Mouse (Mus musculus) splenic B cell, adult 2 months (primary cell): Measurements from ENCODE around the gene Lrba.
A peak's percentile ranks its signal among the peaks of the same experiment; 100 is the strongest.

Experiments
- DNase-seq: peaks from one replicate; pipeline ENCODE4 v3.0.0-alpha.2; 2011; ENCODE audit warnings: low read depth, low spot score
- H3K27me3 ChIP-seq: 2 replicates; pipeline ENCODE4 v1.6.1; 2012; ENCODE audit warnings: mild to moderate bottlenecking, low read length, moderate library complexity, mixed read lengths; ENCODE audit not compliant: control insufficient read depth, poor library complexity, insufficient read depth, severe bottlenecking
- H3K36me3 ChIP-seq: 2 replicates; pipeline ENCODE4 v1.6.1; 2012; ENCODE audit warnings: mild to moderate bottlenecking, low read length, moderate library complexity, mixed read lengths; ENCODE audit not compliant: control insufficient read depth, poor library complexity, insufficient read depth, severe bottlenecking

The Lrba gene

GRCm38 (mm10) chr3:86224564-86225421 lies at the start of gene Lrba:
TSS of gene Lrba (plus strand) at chr3:86224680.
- Histone ChIP-seq H3K27me3 (no peaks in the 10 kb centered on the region), H3K36me3 (no peaks in the 10 kb centered on the region)
- DNase-seq: peak; percentile 79

GRCm38 (mm10) chr3:86179714-86180113 lies 44.8 kb upstream of the Lrba start:
- DNase-seq: no peak
- Histone ChIP-seq H3K36me3 (no peaks in the 10 kb centered on the region), H3K27me3 (no peaks in the 10 kb centered on the region)

DNA sequence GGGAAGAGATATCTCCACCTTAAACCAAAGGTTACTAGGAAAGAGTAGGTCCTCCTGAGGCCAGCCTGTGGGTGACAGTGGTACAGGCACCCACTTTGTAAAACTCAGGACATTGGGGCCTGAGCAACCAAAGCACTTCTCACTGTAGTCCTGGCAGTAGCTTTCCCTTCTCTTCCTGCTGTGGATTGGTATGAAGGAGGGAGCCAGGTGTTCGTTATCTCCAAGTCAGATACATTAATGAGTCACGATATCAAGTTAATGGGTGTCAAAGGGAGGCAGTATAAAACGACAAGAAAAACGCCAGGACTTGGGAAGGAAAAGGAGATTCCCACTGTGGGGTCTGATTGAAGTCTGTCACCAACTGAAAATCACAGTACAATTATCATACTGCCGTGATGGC lies 43.4 kb upstream of the Lrba start:
- Histone ChIP-seq H3K27me3 (no peaks in the 10 kb centered on the region), H3K36me3 (no peaks in the 10 kb centered on the region)
- no peak for DNase-seq

GRCm38 (mm10) chr3:86184546-86184945 lies 39.9 kb upstream of the Lrba start:
- Histone ChIP-seq H3K36me3 (no peaks in the 10 kb centered on the region), H3K27me3 (no peaks in the 10 kb centered on the region)

DNA sequence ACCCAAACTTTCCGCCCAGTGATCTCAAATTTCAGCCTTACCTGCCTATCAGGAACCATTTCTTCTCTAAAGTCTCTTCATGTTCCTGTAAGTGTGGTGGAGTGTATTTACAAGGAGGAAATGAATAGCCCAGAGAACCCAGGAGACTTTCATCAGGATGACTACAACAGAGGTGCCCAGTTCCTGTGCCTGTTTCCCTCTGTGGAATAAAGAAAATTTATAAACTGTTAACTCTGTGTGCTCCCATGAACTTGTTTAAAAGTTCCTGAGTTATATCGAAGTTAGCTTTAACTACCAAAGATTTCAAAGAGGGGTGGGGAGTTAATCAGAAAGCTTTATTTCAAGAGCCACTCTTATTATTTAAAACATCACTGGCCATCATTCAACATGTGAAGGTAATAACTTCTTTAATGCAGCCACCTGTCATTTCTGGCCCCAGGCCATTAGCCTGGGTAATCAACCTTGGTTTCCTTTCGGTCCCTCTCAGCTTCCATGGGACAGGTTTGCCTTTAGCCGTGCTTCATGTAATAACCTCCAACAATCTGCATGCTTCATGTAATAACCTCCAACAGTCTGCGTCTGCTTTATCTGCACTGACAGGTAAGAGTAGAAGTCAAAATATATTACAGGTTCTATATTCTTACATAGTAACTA lies 36.6 kb upstream of the Lrba start:
- no peak for DNase-seq

More at GRCm38 (mm10) chr3:86184546-86184945, 39.9 kb upstream of the Lrba start:
- no peak for DNase-seq

GRCm38 (mm10) chr3:86195981-86196380 lies 28.5 kb upstream of the Lrba start:
- no peaks in the 10 kb centered on the region for H3K36me3 ChIP-seq
- no peak for DNase-seq
- no peaks in the 10 kb centered on the region for H3K27me3 ChIP-seq

More for the DNA sequence above, 36.6 kb upstream of the Lrba start:
- Histone ChIP-seq H3K36me3 (no peaks in the 10 kb centered on the region), H3K27me3 (no peaks in the 10 kb centered on the region)

DNA sequence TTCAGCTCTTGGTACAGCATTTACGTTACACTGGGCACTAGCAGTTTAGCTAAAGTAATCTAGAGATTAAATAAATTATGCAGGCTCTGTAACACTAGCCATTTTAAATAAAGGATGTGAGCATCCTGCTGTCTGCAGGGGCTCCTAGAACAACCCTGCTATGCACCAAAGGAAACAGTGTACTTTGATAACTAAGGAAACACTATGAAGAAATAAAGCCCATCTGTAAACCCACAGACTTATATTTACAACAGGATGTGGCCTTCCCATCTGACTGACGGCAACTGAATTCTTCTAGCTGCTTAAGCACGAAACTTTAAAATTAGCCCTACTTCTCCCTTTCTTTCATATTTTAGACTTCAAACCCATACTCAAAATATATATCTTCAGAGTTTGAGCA lies 28.0 kb upstream of the Lrba start:
- H3K36me3 ChIP-seq: no peaks in the 10 kb centered on the region
- H3K27me3 ChIP-seq: no peaks in the 10 kb centered on the region
- peak; percentile 21 for DNase-seq

- Histone ChIP-seq H3K36me3 (no peaks in the 10 kb centered on the region), H3K27me3 (no peaks in the 10 kb centered on the region)
- DNase-seq: no peak
These were observed 22.8 kb upstream of the Lrba start for GRCm38 (mm10) chr3:86201645-86202175.

- H3K27me3 ChIP-seq: no peaks in the 10 kb centered on the region
- DNase-seq: no peak
- H3K36me3 ChIP-seq: no peaks in the 10 kb centered on the region
These were observed 22.0 kb upstream of the Lrba start for GRCm38 (mm10) chr3:86202449-86202848.

- DNase-seq: no peak
- Histone ChIP-seq H3K27me3 (no peaks in the 10 kb centered on the region), H3K36me3 (no peaks in the 10 kb centered on the region)
These were observed 19.7 kb upstream of the Lrba start for GRCm38 (mm10) chr3:86204608-86205358.

DNA sequence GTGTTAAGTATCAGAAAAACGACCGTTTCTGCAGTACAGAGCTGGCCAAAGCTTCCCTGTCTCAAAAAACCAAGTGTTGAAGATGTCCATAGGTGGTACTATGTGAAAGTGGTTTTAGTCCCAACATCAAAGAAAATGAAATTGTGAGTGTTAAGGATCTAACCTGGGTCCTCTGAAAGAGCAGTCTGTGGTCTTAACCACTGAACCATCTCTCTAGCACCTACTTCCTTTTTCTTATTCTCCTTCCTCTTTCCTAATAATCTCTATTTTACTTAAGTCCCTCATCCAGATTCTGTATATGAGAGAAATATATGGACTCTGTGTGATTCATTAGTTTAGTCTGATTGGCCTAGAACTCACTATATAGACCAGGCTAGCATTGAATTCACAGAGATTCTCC lies 17.9 kb upstream of the Lrba start:
- peak; percentile 68 for DNase-seq
- no peaks in the 10 kb centered on the region for H3K36me3 ChIP-seq

GRCm38 (mm10) chr3:86210267-86210939 lies 14.1 kb upstream of the Lrba start:
- H3K36me3 ChIP-seq: no peaks in the 10 kb centered on the region
- H3K27me3 ChIP-seq: no peaks in the 10 kb centered on the region
- peak; percentile 65 for DNase-seq

More for the DNA sequence above, 17.9 kb upstream of the Lrba start:
- no peaks in the 10 kb centered on the region for H3K27me3 ChIP-seq

DNA sequence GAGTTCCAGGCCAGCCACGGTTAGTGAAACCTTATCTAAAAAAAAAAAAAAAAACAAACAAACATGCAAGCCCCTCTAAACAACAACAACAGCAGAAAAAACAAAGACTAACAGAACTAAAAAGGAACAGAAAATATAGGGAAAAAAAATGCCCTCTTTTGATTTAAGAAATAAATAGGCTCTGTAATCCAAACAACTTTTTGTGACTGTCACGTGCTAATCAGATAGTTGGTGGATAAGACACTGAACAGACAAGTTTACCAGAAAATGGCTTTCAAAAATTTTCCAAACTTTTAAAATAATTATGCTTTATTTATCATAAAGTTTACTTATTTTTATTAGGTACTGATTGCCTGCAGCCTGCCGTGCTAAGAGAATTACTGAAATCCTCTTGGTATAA lies 13.5 kb upstream of the Lrba start:
- Histone ChIP-seq H3K36me3 (no peaks in the 10 kb centered on the region), H3K27me3 (no peaks in the 10 kb centered on the region)
- DNase-seq: no peak

- Histone ChIP-seq H3K27me3 (no peaks in the 10 kb centered on the region), H3K36me3 (no peaks in the 10 kb centered on the region)
- no peak for DNase-seq
These were observed 10.2 kb upstream of the Lrba start for GRCm38 (mm10) chr3:86214248-86214647.
